Mouse (Mus musculus) lung, postnatal 0 days (tissue): ENCODE data around the gene Pou3f3.

Experiments used
- CTCF ChIP-seq: IDR thresholded peaks from 2 replicates; pipeline ENCODE4 v1.5.1; 2016; ENCODE audit warnings: antibody characterized with exemption, mild to moderate bottlenecking
- EP300 ChIP-seq: IDR thresholded peaks from 2 replicates; pipeline ENCODE4 v1.6.1; 2016; ENCODE audit warnings: antibody characterized with exemption, mild to moderate bottlenecking, control low read depth

DNA sequence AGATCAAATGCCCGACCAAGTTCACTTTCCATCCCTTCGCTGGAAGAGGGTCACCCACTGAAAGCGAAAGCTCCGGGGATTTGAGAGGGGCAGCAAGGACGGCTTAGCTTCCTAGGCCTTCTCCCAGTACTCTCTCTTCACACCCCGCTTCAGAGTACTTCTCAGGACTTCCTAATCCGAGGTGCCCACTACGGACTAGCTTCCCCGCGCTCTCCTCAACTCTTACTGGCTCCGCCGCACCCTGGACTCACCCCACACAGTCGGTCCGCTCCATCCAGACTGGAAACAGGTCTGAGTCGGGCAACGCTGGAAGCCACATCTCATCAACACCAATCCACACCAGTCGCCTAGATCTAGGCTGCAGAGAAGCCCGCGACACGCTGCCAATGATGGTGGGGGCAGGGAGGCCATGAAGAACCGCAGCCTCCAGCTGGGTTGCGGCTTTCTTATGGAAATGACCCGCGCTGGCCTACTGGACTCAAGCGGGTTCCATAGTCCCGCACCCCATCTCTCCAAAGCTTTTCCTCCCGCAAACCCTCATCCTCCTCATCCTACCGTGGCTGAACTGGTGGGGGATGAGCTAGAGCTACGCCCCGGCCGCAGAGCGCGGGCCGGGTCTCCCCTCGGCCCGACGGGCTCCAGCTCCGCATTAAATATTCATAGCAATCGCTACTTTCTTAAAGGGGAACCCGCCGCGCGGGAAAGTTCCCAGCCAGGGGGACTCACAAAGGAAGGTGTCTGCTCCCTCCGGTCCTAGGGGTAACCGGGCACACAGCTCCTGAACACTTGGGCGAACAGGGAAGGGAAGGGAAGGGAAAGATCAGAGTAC lies 17.8 kb downstream of the Pou3f3 start:
- TF ChIP-seq CTCF (no peak), EP300 (no peak)
